Mouse (Mus musculus) liver, embryonic 13.5 days (tissue): ENCODE data around the gene Sult2a8. TPM values are rescaled to one million over a fixed set of nuclear protein-coding genes. Genes with fewer than 3 reads are reported as not detected.
"Not testable (repeated sequence)": the region's sequence is repeated elsewhere in the genome, so short reads cannot be mapped to it uniquely, and the experiment has no call there.

ENCODE experiments used
- ATAC-seq: fragments of 200-750 bp; cut with Nextera tagmentation; 2 replicates; pipeline ENCODE4 v1.8.0; 2017; ENCODE audit warnings: low read depth, mild to moderate bottlenecking, moderate number of reproducible peaks, moderate library complexity
- DNase-seq: peaks from one replicate; pipeline ENCODE4 v3.0.0; 2022
- H3K27ac ChIP-seq: fragments of 300-500 bp; sonication (generic); 2 replicates; pipeline ENCODE4 v1.5.1; 2015; ENCODE audit warnings: moderate library complexity, mild to moderate bottlenecking, inconsistent platforms
- H3K27me3 ChIP-seq: fragments of 300-500 bp; sonication (generic); 2 replicates; pipeline ENCODE4 v1.6.1; 2015; ENCODE audit warnings: mild to moderate bottlenecking, inconsistent platforms
- H3K36me3 ChIP-seq: fragments of 300-500 bp; sonication (generic); 2 replicates; pipeline ENCODE4 v1.6.1; 2015; ENCODE audit warnings: mild to moderate bottlenecking, inconsistent platforms
- H3K4me1 ChIP-seq: fragments of 300-500 bp; sonication (generic); replicated peaks from 2 replicates; pipeline ENCODE4 v1.6.1; 2015; ENCODE audit warnings: inconsistent platforms
- H3K4me2 ChIP-seq: fragments of 300-500 bp; sonication (generic); 2 replicates; pipeline ENCODE4 v1.6.1; 2015; ENCODE audit warnings: inconsistent platforms, mild to moderate bottlenecking, moderate library complexity
- H3K4me3 ChIP-seq: fragments of 300-500 bp; sonication (generic); replicated peaks from 2 replicates; pipeline ENCODE4 v1.5.1; 2015; ENCODE audit warnings: mild to moderate bottlenecking, inconsistent platforms
- H3K9ac ChIP-seq: fragments of 300-500 bp; sonication (generic); 2 replicates; pipeline ENCODE4 v1.6.1; 2015; ENCODE audit warnings: mild to moderate bottlenecking, inconsistent platforms
- H3K9me3 ChIP-seq: fragments of 300-500 bp; sonication (generic); replicated peaks from 2 replicates; pipeline ENCODE4 v1.6.1; 2016; ENCODE audit warnings: inconsistent platforms
- WGBS: fragments of 180-500 bp; shearing (Covaris S2); methylation state at CpG from one replicate; pipeline ENCODE4 v1.1.7; 2015; ENCODE audit not compliant: insufficient replicate concordance; 5-methylcytosine and 5-hydroxymethylcytosine counted together
- polyA plus RNA-seq: library from polyadenylated mRNA; unstranded; fragments of >200 nt; fragmentation: Nextera tagmentation; extraction: Ambion mirVana; gene quantifications from 2 replicates; pipeline ENCODE4 v1.2.1, GENCODE M21; 2015

Sult2a8 gene
- 3.7 and 5.1 TPM in 2 replicates for polyA plus RNA-seq

DNA sequence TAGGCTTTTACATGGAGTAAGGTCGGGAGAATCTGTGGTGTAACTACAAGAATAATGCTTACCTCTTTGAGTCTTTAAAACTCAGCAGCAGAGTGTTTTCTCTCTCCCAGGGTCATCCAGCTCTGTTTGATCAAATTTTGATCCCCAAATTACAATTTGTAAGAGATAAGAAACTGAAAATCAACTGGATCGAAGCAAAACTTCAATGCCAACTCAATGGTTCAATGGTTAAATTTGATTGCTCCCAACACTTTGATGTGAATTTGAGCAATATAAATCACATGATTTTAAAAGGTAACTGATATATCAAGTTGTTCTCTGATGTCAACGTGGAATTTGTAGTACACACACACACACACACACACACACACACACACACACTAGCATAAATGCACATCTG is at the start of gene Sult2a8:
Sult2a8 (minus strand) TSS at position 236 of the 400 bp plus-strand sequence.
- DNase-seq (no peak), ATAC-seq (no peak)
- no peaks in the 10 kb centered on the region for H3K36me3 ChIP-seq
- H3K9ac ChIP-seq = no peak within 1 kb of the TSS
- WGBS = 41% methylated on average over 3 of the region's 3 CpGs
- H3K4me1 ChIP-seq = no peaks in the 10 kb centered on the region
- H3K4me2 ChIP-seq = no peak within 1 kb of the TSS
- H3K27ac ChIP-seq = no peak within 1 kb of the TSS
- no peak within 1 kb of the TSS for H3K4me3 ChIP-seq
- H3K27me3 ChIP-seq = no peaks in the 10 kb centered on the region
- H3K9me3 ChIP-seq = no peaks in the 10 kb centered on the region

DNA sequence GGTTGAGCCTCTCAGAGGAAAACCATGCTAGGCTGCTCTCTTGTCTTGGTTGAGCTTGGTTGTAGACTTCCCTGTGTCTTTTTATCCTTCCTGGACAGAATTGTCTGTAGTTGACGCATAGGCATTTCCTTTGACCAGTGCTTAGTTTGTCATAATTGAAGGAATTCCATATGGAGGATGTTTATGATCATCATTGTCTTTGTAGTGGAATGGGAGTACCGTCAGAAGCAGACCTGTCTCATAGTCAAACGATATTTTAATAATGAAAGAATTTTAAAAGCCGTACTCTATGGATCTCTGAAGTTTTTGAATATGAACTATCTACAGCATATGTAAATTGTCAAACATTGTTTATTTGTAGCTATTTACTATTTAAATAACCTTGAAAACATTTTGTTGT is 47.6 kb upstream of the Sult2a8 start, which contains the start of gene Sult2a7:
Sult2a7 (minus strand) TSS at position 101 of the 400 bp plus-strand sequence.
- H3K4me2 ChIP-seq = no peak within 1 kb of the TSS
- no peaks in the 10 kb centered on the region for H3K9me3 ChIP-seq
- H3K4me3 ChIP-seq = no peak within 1 kb of the TSS
- H3K27ac ChIP-seq = no peak within 1 kb of the TSS
- ATAC-seq (no peak), DNase-seq (no peak)
- WGBS = 75% methylated on average over 4 of the region's 4 CpGs
- H3K36me3 ChIP-seq = no peaks in the 10 kb centered on the region
- no peaks in the 10 kb centered on the region for H3K27me3 ChIP-seq
- H3K9ac ChIP-seq = no peak within 1 kb of the TSS
- no peaks in the 10 kb centered on the region for H3K4me1 ChIP-seq

DNA sequence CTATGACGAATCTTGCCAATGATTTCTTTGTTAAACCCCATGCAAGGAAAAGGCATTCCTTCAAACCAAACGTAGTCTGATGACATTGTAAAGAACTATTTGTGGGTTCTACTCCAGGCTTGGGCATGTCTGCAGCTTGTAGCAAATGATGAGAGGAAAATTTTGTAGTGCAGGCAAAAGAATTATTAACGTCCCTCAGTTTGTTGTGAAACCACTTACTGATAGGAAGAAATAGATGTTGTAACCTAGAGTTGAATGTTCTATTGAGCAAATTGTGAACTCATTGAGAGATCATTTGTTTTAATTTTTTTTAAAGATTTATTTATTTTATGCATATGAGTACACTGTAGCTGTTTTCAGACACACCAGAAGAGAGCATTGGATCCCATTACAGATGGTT is 46.3 kb upstream of the Sult2a8 start:
- Histone ChIP-seq H3K4me2 (no peak overlapping the region), H3K36me3 (no peaks in the 10 kb centered on the region), H3K27me3 (no peaks in the 10 kb centered on the region), H3K4me1 (no peaks in the 10 kb centered on the region), H3K9ac (no peak overlapping the region), H3K4me3 (no peak overlapping the region), H3K9me3 (no peaks in the 10 kb centered on the region), H3K27ac (no peak overlapping the region)
- 50% methylated on average over 3 of the region's 3 CpGs for WGBS
- DNase-seq (no peak), ATAC-seq (no peak)

DNA sequence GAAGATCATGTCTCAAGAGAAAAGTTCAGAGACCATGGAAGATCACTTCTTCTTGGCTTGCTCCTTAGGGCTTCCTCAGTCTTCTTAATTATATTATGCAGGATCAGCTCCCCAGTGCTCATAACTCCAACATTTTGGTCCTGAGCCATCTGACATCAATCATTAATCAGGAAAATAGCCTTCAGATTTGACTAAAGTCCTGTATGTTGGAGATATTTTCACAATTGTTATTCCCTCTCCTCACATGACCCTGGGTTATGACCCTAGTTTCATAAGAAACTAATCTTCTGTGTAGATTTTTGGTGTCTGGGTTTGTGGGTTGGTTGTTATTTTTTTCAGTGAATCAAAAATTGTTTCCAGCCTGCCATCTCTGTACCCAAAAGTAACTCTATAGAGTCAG is 7.0 kb downstream of the Sult2a8 start:
- Histone ChIP-seq H3K9me3 (no peaks in the 10 kb centered on the region), H3K4me2 (no peak overlapping the region), H3K4me1 (no peaks in the 10 kb centered on the region), H3K27me3 (no peaks in the 10 kb centered on the region), H3K36me3 (no peaks in the 10 kb centered on the region), H3K27ac (peak overlapping the region; percentile 47; the same call in 1 of the 2 replicates), H3K9ac (no peak overlapping the region), H3K4me3 (no peak overlapping the region)
- ATAC-seq = no peak
- no peak for DNase-seq

DNA sequence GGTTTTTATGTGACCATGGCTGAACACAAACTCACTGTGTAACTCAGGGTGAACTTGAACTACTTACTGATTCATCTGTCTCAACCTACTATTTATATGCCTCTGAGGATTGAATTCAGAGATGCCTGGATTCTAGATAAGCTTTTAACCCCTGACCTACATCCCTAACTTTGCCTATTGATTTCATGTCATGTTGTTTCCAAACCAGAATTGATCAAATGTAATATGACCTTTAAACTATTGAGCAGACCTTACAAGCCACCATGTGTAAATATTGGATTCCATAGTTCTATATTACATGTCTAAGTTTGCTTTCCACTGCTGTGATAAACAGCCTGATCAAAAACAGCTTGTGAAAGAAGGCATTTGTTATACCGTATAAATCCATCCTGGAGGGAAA is 8.1 kb downstream of the Sult2a8 start:
- Histone ChIP-seq H3K4me2 (no peak overlapping the region), H3K36me3 (no peaks in the 10 kb centered on the region), H3K27ac (no peak overlapping the region), H3K4me3 (no peak overlapping the region), H3K9ac (no peak overlapping the region), H3K27me3 (no peaks in the 10 kb centered on the region), H3K9me3 (no peaks in the 10 kb centered on the region), H3K4me1 (no peaks in the 10 kb centered on the region)
- no peak for DNase-seq
- peak; percentile 81 for ATAC-seq
- 41% methylated on average over 1 of the region's 1 CpGs for WGBS

DNA sequence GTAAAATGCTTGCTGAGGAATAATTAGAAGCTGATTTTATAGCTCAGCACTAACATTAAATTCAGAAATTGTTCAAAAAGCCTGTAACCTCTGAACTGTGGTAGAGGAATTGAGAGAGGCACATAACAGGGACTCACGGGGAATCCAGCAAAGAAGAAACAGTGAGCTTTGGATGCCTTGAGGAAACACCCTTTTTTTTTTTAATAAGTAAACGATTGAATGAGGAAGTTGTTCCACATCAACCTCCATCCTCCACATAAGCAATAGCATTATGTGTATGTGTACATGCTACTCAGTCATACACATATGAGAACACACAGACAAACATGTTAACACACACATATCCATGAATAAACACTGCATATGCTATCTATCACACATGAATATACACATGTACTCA is 8.5 kb downstream of the Sult2a8 start:
- no peak overlapping the region for H3K4me2 ChIP-seq
- peak; percentile 36 for ATAC-seq
- no peaks in the 10 kb centered on the region for H3K9me3 ChIP-seq

DNA sequence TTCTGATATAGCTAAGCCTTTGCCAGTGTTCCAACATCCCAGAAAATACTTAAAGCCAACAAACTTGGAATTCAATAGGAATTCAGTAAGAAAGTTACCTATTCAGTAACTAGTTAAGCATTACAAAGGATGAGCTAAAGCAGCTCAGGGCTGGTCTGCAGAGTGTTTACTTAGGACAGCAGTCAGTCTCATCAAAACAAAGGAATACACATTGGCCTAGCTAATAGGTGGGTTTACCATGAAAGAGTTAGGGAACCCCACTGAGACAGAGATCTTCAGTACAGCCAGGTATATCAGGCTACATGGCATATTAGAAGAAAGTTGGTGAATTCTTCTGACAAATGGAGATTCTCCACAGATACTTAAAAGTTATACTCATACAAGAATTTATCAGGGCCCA is 47.2 kb downstream of the Sult2a8 start:
- not testable (repeated sequence) for H3K4me1 ChIP-seq, H3K27me3 ChIP-seq, ATAC-seq, H3K36me3 ChIP-seq, DNase-seq, H3K4me3 ChIP-seq, H3K27ac ChIP-seq, H3K9me3 ChIP-seq, H3K9ac ChIP-seq, H3K4me2 ChIP-seq

More for the DNA sequence above, 8.5 kb downstream of the Sult2a8 start:
- 35% methylated on average over 2 of the region's 2 CpGs for WGBS
- Histone ChIP-seq H3K4me3 (no peak overlapping the region), H3K9ac (no peak overlapping the region), H3K27me3 (no peaks in the 10 kb centered on the region), H3K4me1 (no peaks in the 10 kb centered on the region), H3K36me3 (no peaks in the 10 kb centered on the region), H3K27ac (no peak overlapping the region)
- DNase-seq = no peak

DNA sequence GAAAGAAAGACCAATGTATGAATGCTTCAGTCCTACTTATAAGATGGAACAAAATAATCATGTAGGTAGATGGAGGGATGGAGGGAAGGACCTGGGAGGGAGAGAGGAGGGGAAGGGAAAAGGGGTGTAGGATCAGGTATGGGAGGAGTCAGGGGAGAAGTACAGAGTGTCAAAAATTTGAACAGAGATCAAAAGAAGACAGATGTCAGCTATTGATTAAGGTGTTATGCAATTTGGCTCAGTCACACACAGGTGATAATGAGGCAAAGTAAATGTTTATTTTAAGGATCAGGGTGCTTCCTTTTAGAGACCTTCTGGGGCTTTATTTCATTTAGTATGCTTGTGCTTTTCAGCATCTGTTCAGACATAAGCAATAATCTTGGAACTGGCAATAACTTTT is 50.1 kb downstream of the Sult2a8 start:
- no peak for ATAC-seq
- H3K27me3 ChIP-seq = no peaks in the 10 kb centered on the region

More for the DNA sequence above, 50.1 kb downstream of the Sult2a8 start:
- Histone ChIP-seq H3K4me2 (no peak overlapping the region), H3K27ac (no peak overlapping the region), H3K4me3 (no peak overlapping the region), H3K36me3 (no peaks in the 10 kb centered on the region), H3K9me3 (no peaks in the 10 kb centered on the region), H3K9ac (no peak overlapping the region), H3K4me1 (no peaks in the 10 kb centered on the region)
- no peak for DNase-seq

Other genes starting within 250 kb of the Sult2a8 start
- gene Sult2a6, start 191.9 kb downstream of the Sult2a8 start, polyA plus RNA-seq = not detected in 2 replicates
- gene Obox8, start 113.2 kb downstream of the Sult2a8 start, polyA plus RNA-seq = not detected in 2 replicates
- gene Sult2a7, start 47.5 kb upstream of the Sult2a8 start, polyA plus RNA-seq = not detected in 2 replicates
- gene Vmn1r90, start 116.7 kb upstream of the Sult2a8 start, polyA plus RNA-seq = 0.03 TPM in 1 of 2 replicates, not detected in the other
- not detected in 2 replicates for gene Obox7, start 212.7 kb upstream of the Sult2a8 start, polyA plus RNA-seq